Mouse (Mus musculus) ES-E14 (cell line): ENCODE results near the gene Btbd8. TPM values are rescaled to one million over a fixed set of nuclear protein-coding genes. Genes with fewer than 3 reads are reported as not detected.

Experiments
- DNase-seq: peaks from one replicate; pipeline ENCODE4 v3.0.0-alpha.2; 2013; ENCODE audit warnings: low read depth, low spot score
- H3K27ac ChIP-seq: 2 replicates; pipeline ENCODE4 v1.5.1; 2012; ENCODE audit warnings: low read depth, mild to moderate bottlenecking, low read length, moderate library complexity, mixed read lengths; ENCODE audit not compliant: poor library complexity, insufficient read depth, severe bottlenecking
- H3K36me3 ChIP-seq: 2 replicates; pipeline ENCODE4 v1.6.1; 2012; ENCODE audit warnings: mild to moderate bottlenecking, low read length, moderate library complexity, mixed read lengths; ENCODE audit not compliant: control insufficient read depth, poor library complexity, insufficient read depth, severe bottlenecking
- H3K4me1 ChIP-seq, 2 experiments: fragments of 150-350 bp in 1 of 2; sonication (generic) in 1 of 2; 2 replicates each; pipeline ENCODE4 v1.6.1; 2012; ENCODE audit warnings: low read length in 2 of 2, mild to moderate bottlenecking in 1 of 2, mixed read lengths in 1 of 2; ENCODE audit not compliant: control insufficient read depth in 2 of 2, insufficient read depth in 2 of 2, poor library complexity in 1 of 2
- H3K4me3 ChIP-seq, 2 experiments: fragments of 150-350 bp in 1 of 2; sonication (generic) in 1 of 2; 2 replicates each; pipeline ENCODE4 v1.5.1; 2012; ENCODE audit warnings: low read length in 2 of 2, low read depth in 1 of 2, mild to moderate bottlenecking in 1 of 2, mixed read lengths in 1 of 2; ENCODE audit not compliant: insufficient read depth in 1 of 2, poor library complexity in 1 of 2, severe bottlenecking in 1 of 2
- H3K9ac ChIP-seq: 2 replicates; pipeline ENCODE4 v1.6.1; 2012; ENCODE audit warnings: low read depth, mild to moderate bottlenecking, low read length, mixed read lengths; ENCODE audit not compliant: poor library complexity, insufficient read depth, severe bottlenecking
- H3K9me3 ChIP-seq: fragments of 150-350 bp; sonication (generic); 2 replicates; pipeline ENCODE4 v1.6.1; 2012; ENCODE audit warnings: low read depth, mild to moderate bottlenecking, low read length; ENCODE audit not compliant: control insufficient read depth, insufficient read depth
- CHD2 ChIP-seq: IDR thresholded peaks from 2 replicates; pipeline ENCODE4 v1.6.1; 2014; ENCODE audit warnings: mild to moderate bottlenecking, low read depth, low read length, inconsistent platforms
- HCFC1 ChIP-seq: IDR thresholded peaks from 2 replicates; pipeline ENCODE4 v1.6.1; 2012; ENCODE audit warnings: low read length, inconsistent platforms, borderline replicate concordance; ENCODE audit not compliant: insufficient read depth
- MAFK ChIP-seq: IDR thresholded peaks from 2 replicates; pipeline ENCODE4 v1.6.1; 2014; ENCODE audit warnings: mild to moderate bottlenecking, low read depth, low read length, inconsistent platforms; ENCODE audit not compliant: insufficient read depth
- ZC3H11A ChIP-seq: IDR thresholded peaks from 2 replicates; pipeline ENCODE4 v1.6.1; 2012; ENCODE audit warnings: low read depth, mild to moderate bottlenecking, inconsistent platforms, low read length, borderline replicate concordance
- ZNF384 ChIP-seq: IDR thresholded peaks from 2 replicates; pipeline ENCODE4 v1.6.1; 2012; ENCODE audit warnings: low read depth, low read length, inconsistent platforms
- in situ Hi-C, 2 experiments: fragments of 600-800 bp; cut with MboI; formaldehyde crosslinking; loops; one replicate each; pipeline ENCODE4 v1.15.1; 2025; ENCODE audit warnings: low sequenced_read_pairs in 2 of 2, inconsistent platforms in 1 of 2; ENCODE audit not compliant: unreplicated experiment in 2 of 2
- total RNA-seq: library from RNA; depleted of rRNA; stranded (reverse); fragments of 300-350 nt; gene quantifications from 2 replicates; pipeline ENCODE4 v1.2.3, GENCODE M21; 2012

Btbd8 gene
- total RNA-seq, 1 experiment, result 5.4 TPM

- Histone ChIP-seq H3K9me3 (no peaks in the 10 kb centered on the region), H3K27ac (no peak overlapping the region), H3K4me1 (no peaks in the 10 kb centered on the region), H3K36me3 (no peaks in the 10 kb centered on the region), H3K4me3 (no peak overlapping the region), H3K9ac (no peak overlapping the region)
- no peak for TF ChIP-seq MAFK
- no peak for TF ChIP-seq CHD2
- no peak for TF ChIP-seq HCFC1
- no peak for TF ChIP-seq ZNF384
- no peak for TF ChIP-seq ZC3H11A
- in situ Hi-C loops, result no loop called here
- DNase-seq, result no peak
These were observed 6.5 kb downstream of the Btbd8 start for GRCm38 (mm10) chr5:107444251-107444650.

- no peak overlapping the region for H3K9ac ChIP-seq
- no peak for TF ChIP-seq CHD2
- TF ChIP-seq ZC3H11A, result no peak
- TF ChIP-seq ZNF384, result no peak
- no peak for TF ChIP-seq HCFC1
- TF ChIP-seq MAFK, result no peak
- no peak for DNase-seq
- H3K9me3 ChIP-seq, result no peaks in the 10 kb centered on the region
- no peaks in the 10 kb centered on the region for H3K36me3 ChIP-seq
- in situ Hi-C loops, result no loop called here
- no peaks in the 10 kb centered on the region for H3K4me1 ChIP-seq
- no peak overlapping the region for H3K27ac ChIP-seq
- H3K4me3 ChIP-seq, result no peak overlapping the region
These were observed 10.2 kb downstream of the Btbd8 start for GRCm38 (mm10) chr5:107447977-107448376.

- no peak for DNase-seq
- H3K4me3 ChIP-seq, result no peak overlapping the region
- in situ Hi-C loops, result no loop called here
- H3K9ac ChIP-seq, result no peak overlapping the region
- no peak overlapping the region for H3K27ac ChIP-seq
- H3K36me3 ChIP-seq, result no peaks in the 10 kb centered on the region
- no peaks in the 10 kb centered on the region for H3K4me1 ChIP-seq
- TF ChIP-seq ZC3H11A (no peak), ZNF384 (no peak), HCFC1 (no peak), CHD2 (no peak), MAFK (no peak)
- no peaks in the 10 kb centered on the region for H3K9me3 ChIP-seq
These were observed 11.0 kb downstream of the Btbd8 start for GRCm38 (mm10) chr5:107448784-107449183.

- H3K4me3 ChIP-seq, result no peak overlapping the region
- DNase-seq, result no peak
- H3K9ac ChIP-seq, result no peak overlapping the region
- no peaks in the 10 kb centered on the region for H3K9me3 ChIP-seq
- in situ Hi-C loops, result no loop called here
- TF ChIP-seq MAFK, result no peak
- no peak for TF ChIP-seq ZNF384
- no peak for TF ChIP-seq HCFC1
- no peak for TF ChIP-seq CHD2
- no peak for TF ChIP-seq ZC3H11A
- no peaks in the 10 kb centered on the region for H3K4me1 ChIP-seq
- no peaks in the 10 kb centered on the region for H3K36me3 ChIP-seq
- no peak overlapping the region for H3K27ac ChIP-seq
These were observed 11.8 kb downstream of the Btbd8 start for GRCm38 (mm10) chr5:107449620-107450019.

- Histone ChIP-seq H3K4me3 (no peak overlapping the region), H3K4me1 (no peaks in the 10 kb centered on the region), H3K9ac (no peak overlapping the region), H3K36me3 (no peaks in the 10 kb centered on the region), H3K9me3 (no peaks in the 10 kb centered on the region), H3K27ac (no peak overlapping the region)
- no peak for DNase-seq
- no peak for TF ChIP-seq MAFK
- in situ Hi-C loops, result no loop called here
These were observed 12.5 kb downstream of the Btbd8 start for GRCm38 (mm10) chr5:107450299-107450698.
